Mouse (Mus musculus): ENCODE measurements around the gene Fgf13.

- TF ChIP-seq CTCF (IDR thresholded peaks at IDR 0.05; ENCODE audit: control insufficient read depth, insufficient read depth, insufficient replicate concordance, low read depth, low read length) (no peak), POLR2A (IDR thresholded peaks at IDR 0.05; ENCODE audit: control insufficient read depth, low read depth, low read length) (no peak)
These were observed 380.9 kb downstream of the Fgf13 start for GRCm38 (mm10) chrX:59186922-59187321.
